Mouse (Mus musculus) midbrain, embryonic 14.5 days (tissue): Measurements from ENCODE around the gene Rbck1. TPM values are rescaled to one million over a fixed set of nuclear protein-coding genes. Genes with fewer than 3 reads are reported as not detected.
A peak's percentile ranks its signal among the peaks of the same experiment; 100 is the strongest.

Source experiments
- ATAC-seq: fragments of 200-750 bp; cut with Nextera tagmentation; 2 replicates; pipeline ENCODE4 v1.8.0; 2017; ENCODE audit warnings: moderate number of reproducible peaks, moderate library complexity; ENCODE audit not compliant: low FRiP score, low TSS enrichment
- DNase-seq: peaks from one replicate; pipeline ENCODE4 v3.0.0-alpha.2; 2015
- H3K27ac ChIP-seq: fragments of 300-500 bp; sonication (generic); replicated peaks from 2 replicates; pipeline ENCODE4 v1.5.1; 2014; ENCODE audit warnings: mild to moderate bottlenecking, low read depth, low read length, moderate library complexity
- H3K27me3 ChIP-seq: fragments of 300-500 bp; sonication (generic); 2 replicates; pipeline ENCODE4 v1.6.1; 2014; ENCODE audit warnings: low read length, control low read depth, mixed read lengths; ENCODE audit not compliant: control insufficient read depth, insufficient read depth
- H3K36me3 ChIP-seq: fragments of 300-500 bp; sonication (generic); 2 replicates; pipeline ENCODE4 v1.6.1; 2014; ENCODE audit warnings: low read length, control low read depth; ENCODE audit not compliant: control insufficient read depth, insufficient read depth
- H3K4me1 ChIP-seq: fragments of 300-500 bp; sonication (generic); 2 replicates; pipeline ENCODE4 v1.6.1; 2014; ENCODE audit warnings: mild to moderate bottlenecking, antibody characterized with exemption, low read length, control low read depth; ENCODE audit not compliant: control insufficient read depth, insufficient read depth
- H3K4me2 ChIP-seq: fragments of 300-500 bp; sonication (generic); 2 replicates; pipeline ENCODE4 v1.6.1; 2014; ENCODE audit warnings: mild to moderate bottlenecking, low read length, moderate library complexity
- H3K4me3 ChIP-seq: fragments of 300-500 bp; sonication (generic); replicated peaks from 2 replicates; pipeline ENCODE4 v1.5.1; 2014; ENCODE audit warnings: low read depth, low read length
- H3K9ac ChIP-seq: fragments of 300-500 bp; sonication (generic); replicated peaks from 2 replicates; pipeline ENCODE4 v1.6.1; 2014; ENCODE audit warnings: mild to moderate bottlenecking, low read length, moderate library complexity
- H3K9me3 ChIP-seq: fragments of 300-500 bp; sonication (generic); 2 replicates; pipeline ENCODE4 v1.6.1; 2016; ENCODE audit warnings: low read length, control low read depth, mixed read lengths; ENCODE audit not compliant: control insufficient read depth
- WGBS: fragments of 180-500 bp; shearing (Covaris S2); extraction: QIAGEN DNeasy Blood & Tissue Kit; methylation state at CpG from one replicate; pipeline ENCODE4 v1.1.7; 2014; 5-methylcytosine and 5-hydroxymethylcytosine counted together
- polyA plus RNA-seq: library from polyadenylated mRNA; unstranded; fragments of >200 nt; fragmentation: Nextera tagmentation; extraction: Ambion mirVana; gene quantifications from 2 replicates; pipeline ENCODE4 v1.2.1, GENCODE M21; 2014

The Rbck1 gene
- polyA plus RNA-seq, 1 experiment from 2014 or later, result 109 TPM

GRCm38 (mm10) chr2:152281407-152281806 lies 51.0 kb downstream of the Rbck1 start:
- no peak overlapping the region for H3K9ac ChIP-seq
- no peak overlapping the region for H3K27ac ChIP-seq
- H3K36me3 ChIP-seq, result peaks cover 78% of the 10 kb centered on the region
- H3K27me3 ChIP-seq, result no peaks in the 10 kb centered on the region
- DNase-seq, result no peak
- H3K4me2 ChIP-seq, result no peak overlapping the region
- H3K4me3 ChIP-seq, result no peak overlapping the region
- 97% methylated on average over 3 of the region's 3 CpGs for WGBS
- no peaks in the 10 kb centered on the region for H3K4me1 ChIP-seq
- H3K9me3 ChIP-seq, result no peaks in the 10 kb centered on the region
- no peak for ATAC-seq

GRCm38 (mm10) chr2:152273639-152274038 lies 58.8 kb downstream of the Rbck1 start:
- no peaks in the 10 kb centered on the region for H3K27me3 ChIP-seq
- no peaks in the 10 kb centered on the region for H3K4me1 ChIP-seq
- no peaks in the 10 kb centered on the region for H3K9me3 ChIP-seq
- H3K4me2 ChIP-seq, result no peak overlapping the region
- no peak overlapping the region for H3K9ac ChIP-seq
- peaks cover 71% of the 10 kb centered on the region for H3K36me3 ChIP-seq
- no peak overlapping the region for H3K27ac ChIP-seq
- no peak overlapping the region for H3K4me3 ChIP-seq
- peak; percentile 30 for DNase-seq
- WGBS, result 83% methylated on average over 2 of the region's 2 CpGs
- no peak for ATAC-seq

Other genes with a start within 250 kb of the Rbck1 start
- gene Srxn1, start 227.1 kb downstream of the Rbck1 start, polyA plus RNA-seq, result 11.5 and 17.4 TPM in 2 replicates
- 0.76 and 0.96 TPM in 2 replicates for gene Tcf15, start 189.1 kb downstream of the Rbck1 start, polyA plus RNA-seq
- gene Csnk2a1, start 105.8 kb downstream of the Rbck1 start, polyA plus RNA-seq, result 164 and 229 TPM in 2 replicates
- gene Tbc1d20, start 38.8 kb downstream of the Rbck1 start, polyA plus RNA-seq, result 23.3 and 28.8 TPM in 2 replicates
- 0.62 and 1.2 TPM in 2 replicates for gene Trib3, start 11.4 kb upstream of the Rbck1 start, polyA plus RNA-seq
- gene Nrsn2, start 44.0 kb upstream of the Rbck1 start, polyA plus RNA-seq, result 40.1 and 49.0 TPM in 2 replicates
- 21.9 and 25.4 TPM in 2 replicates for gene Sox12, start 65.4 kb upstream of the Rbck1 start, polyA plus RNA-seq
- gene Zcchc3, start 82.4 kb upstream of the Rbck1 start, polyA plus RNA-seq, result 18.0 and 19.3 TPM in 2 replicates
- 1.0 and 1.1 TPM in 2 replicates for gene 6820408C15Rik, start 82.9 kb upstream of the Rbck1 start, polyA plus RNA-seq
- gene Defb23, start 132.0 kb upstream of the Rbck1 start, polyA plus RNA-seq, result not detected in 2 replicates
- not detected in 2 replicates for gene Defb20, start 144.4 kb upstream of the Rbck1 start, polyA plus RNA-seq
- gene Defb22, start 157.5 kb upstream of the Rbck1 start, polyA plus RNA-seq, result not detected in 2 replicates
- not detected in 2 replicates for gene Defb26, start 179.0 kb upstream of the Rbck1 start, polyA plus RNA-seq
- not detected in 2 replicates for gene Defb28, start 185.6 kb upstream of the Rbck1 start, polyA plus RNA-seq
- gene Defb29, start 207.4 kb upstream of the Rbck1 start, polyA plus RNA-seq, result not detected in 2 replicates
- gene Gm17416, start 236.7 kb upstream of the Rbck1 start, polyA plus RNA-seq, result not detected in 2 replicates
- not detected in 2 replicates for gene Defb21, start 240.1 kb upstream of the Rbck1 start, polyA plus RNA-seq
- gene Defb19, start 247.7 kb upstream of the Rbck1 start, polyA plus RNA-seq, result not detected in 2 replicates